Mouse (Mus musculus) kidney, postnatal 0 days (tissue): ENCODE results near the gene Tead4. TPM values are rescaled to one million over a fixed set of nuclear protein-coding genes. Genes with fewer than 3 reads are reported as not detected.
A peak's percentile ranks its signal among the peaks of the same experiment; 100 is the strongest.
"Not testable (repeated sequence)": the region's sequence is repeated elsewhere in the genome, so short reads cannot be mapped to it uniquely, and the experiment has no call there.

Source experiments
- ATAC-seq: fragments of 200-750 bp; cut with Nextera tagmentation; replicated peaks from 2 replicates; pipeline ENCODE4 v1.8.0; 2017; ENCODE audit warnings: low read depth, moderate number of reproducible peaks, moderate TSS enrichment, moderate library complexity; ENCODE audit not compliant: low FRiP score
- DNase-seq: peaks from one replicate; pipeline ENCODE4 v3.0.0-alpha.2; 2016; ENCODE audit warnings: low spot score
- H3K27ac ChIP-seq: fragments of 300-500 bp; sonication (generic); 2 replicates; pipeline ENCODE4 v1.5.1; 2014; ENCODE audit warnings: mild to moderate bottlenecking
- H3K27me3 ChIP-seq: fragments of 300-500 bp; sonication (generic); 2 replicates; pipeline ENCODE4 v1.6.1; 2014; ENCODE audit warnings: low read length, mixed read lengths; ENCODE audit not compliant: insufficient read depth
- H3K36me3 ChIP-seq: fragments of 300-500 bp; sonication (generic); 2 replicates; pipeline ENCODE4 v1.6.1; 2014; ENCODE audit warnings: low read length, mixed read lengths; ENCODE audit not compliant: insufficient read depth
- H3K4me1 ChIP-seq: fragments of 300-500 bp; sonication (generic); replicated peaks from 2 replicates; pipeline ENCODE4 v1.6.1; 2014; ENCODE audit warnings: antibody characterized with exemption, low read length, mixed read lengths; ENCODE audit not compliant: insufficient read depth
- H3K4me2 ChIP-seq: fragments of 300-500 bp; sonication (generic); 2 replicates; pipeline ENCODE4 v1.6.1; 2014; ENCODE audit warnings: mild to moderate bottlenecking, low read length, moderate library complexity, mixed read lengths
- H3K4me3 ChIP-seq: fragments of 300-500 bp; sonication (generic); replicated peaks from 2 replicates; pipeline ENCODE4 v1.5.1; 2014; ENCODE audit warnings: low read depth, low read length
- H3K9ac ChIP-seq: fragments of 300-500 bp; sonication (generic); 2 replicates; pipeline ENCODE4 v1.6.1; 2014; ENCODE audit warnings: low read depth, low read length
- H3K9me3 ChIP-seq: fragments of 300-500 bp; sonication (generic); replicated peaks from 2 replicates; pipeline ENCODE4 v1.6.1; 2016; ENCODE audit warnings: low read length, inconsistent platforms, mixed read lengths
- CTCF ChIP-seq: IDR thresholded peaks from 2 replicates; pipeline ENCODE4 v1.5.1; 2016; ENCODE audit warnings: antibody characterized with exemption, low read depth, mild to moderate bottlenecking, moderate library complexity
- WGBS: fragments of 180-500 bp; shearing (Covaris S2); extraction: QIAGEN DNeasy Blood & Tissue Kit; methylation state at CpG from one replicate; pipeline ENCODE4 v1.1.7; 2014; 5-methylcytosine and 5-hydroxymethylcytosine counted together
- polyA plus RNA-seq: library from polyadenylated mRNA; unstranded; fragments of >200 nt; fragmentation: Nextera tagmentation; extraction: Ambion mirVana; gene quantifications from 2 replicates; pipeline ENCODE4 v1.2.1, GENCODE M21; 2015

Gene Tead4
- polyA plus RNA-seq, 1 experiment from 2014 or later, result 2.3 TPM

DNA sequence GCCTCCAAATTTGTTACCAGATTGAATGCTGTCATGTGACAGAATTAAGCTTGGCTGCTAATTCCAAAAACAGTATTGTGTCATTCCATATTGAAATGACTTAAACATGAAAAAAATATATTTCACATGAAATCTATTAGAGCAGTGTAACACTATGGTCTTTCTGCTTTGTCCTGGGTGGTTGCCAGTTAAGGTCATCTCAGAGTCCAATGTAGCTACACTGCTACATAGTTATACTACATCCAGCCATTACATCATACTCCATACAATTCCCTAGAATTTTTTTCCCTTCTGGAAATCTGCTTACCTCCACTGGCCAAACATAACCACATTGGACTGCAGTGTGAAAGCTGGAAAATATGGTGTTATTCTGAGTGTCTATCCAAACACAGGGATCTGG, 77.5 kb downstream of the Tead4 start:
- H3K36me3 ChIP-seq, result no peaks in the 10 kb centered on the region
- no peak for DNase-seq
- H3K4me1 ChIP-seq, result no peaks in the 10 kb centered on the region
- TF ChIP-seq CTCF, result no peak
- no peak overlapping the region for H3K4me2 ChIP-seq
- H3K27ac ChIP-seq, result no peak overlapping the region
- no peak overlapping the region for H3K4me3 ChIP-seq
- no peak overlapping the region for H3K9ac ChIP-seq
- H3K9me3 ChIP-seq, result no peaks in the 10 kb centered on the region
- no peak for ATAC-seq
- H3K27me3 ChIP-seq, result no peaks in the 10 kb centered on the region

DNA sequence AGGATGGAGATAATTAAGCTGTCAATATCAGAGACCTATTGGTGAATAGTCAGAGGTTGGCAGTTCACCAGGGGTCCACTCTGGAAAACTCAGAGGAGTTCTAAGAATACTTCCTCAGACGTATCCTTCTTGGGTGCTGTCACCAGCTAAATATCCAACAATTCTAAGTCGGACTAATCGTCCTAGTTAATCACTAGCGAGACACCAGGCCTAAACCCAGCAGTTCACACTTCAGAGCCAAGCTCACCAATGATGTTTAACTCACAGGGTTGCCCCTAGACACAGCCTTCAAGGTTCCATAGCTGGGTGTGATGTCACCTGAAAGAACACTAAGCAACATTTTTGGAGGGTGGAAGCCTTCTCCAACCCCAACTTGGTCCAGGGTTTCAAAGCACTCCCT, 85.6 kb downstream of the Tead4 start:
- not testable (repeated sequence) for DNase-seq, H3K36me3 ChIP-seq, H3K4me2 ChIP-seq, H3K4me1 ChIP-seq, H3K9ac ChIP-seq, H3K9me3 ChIP-seq, H3K27me3 ChIP-seq, H3K4me3 ChIP-seq, ATAC-seq, H3K27ac ChIP-seq
- 90% methylated on average over 4 of the region's 4 CpGs for WGBS

DNA sequence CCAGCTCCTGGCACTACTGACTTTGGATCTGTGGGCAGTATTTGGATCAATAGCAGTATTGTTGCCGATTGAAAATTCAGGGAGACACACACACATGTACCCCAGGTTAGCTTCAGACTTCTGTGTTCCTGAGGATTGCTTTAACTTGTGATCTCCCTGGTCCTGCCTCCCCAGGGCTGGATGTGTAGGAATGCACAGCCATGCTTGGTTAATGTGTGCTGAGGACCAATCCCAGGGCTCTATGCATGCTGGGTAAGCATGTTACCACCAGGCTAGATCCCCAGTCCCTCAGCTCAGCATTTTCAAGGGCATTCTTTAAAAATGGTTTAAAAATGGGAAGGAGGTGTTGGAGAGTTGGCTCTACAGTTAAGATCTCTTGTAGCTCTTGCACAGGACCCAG, 91.4 kb downstream of the Tead4 start:
- ATAC-seq, H3K4me3 ChIP-seq, H3K27ac ChIP-seq, H3K27me3 ChIP-seq, H3K36me3 ChIP-seq, H3K4me1 ChIP-seq, H3K9me3 ChIP-seq, H3K4me2 ChIP-seq, H3K9ac ChIP-seq, DNase-seq: not testable (repeated sequence)
- WGBS, result 94% methylated on average over 1 of the region's 1 CpGs

DNA sequence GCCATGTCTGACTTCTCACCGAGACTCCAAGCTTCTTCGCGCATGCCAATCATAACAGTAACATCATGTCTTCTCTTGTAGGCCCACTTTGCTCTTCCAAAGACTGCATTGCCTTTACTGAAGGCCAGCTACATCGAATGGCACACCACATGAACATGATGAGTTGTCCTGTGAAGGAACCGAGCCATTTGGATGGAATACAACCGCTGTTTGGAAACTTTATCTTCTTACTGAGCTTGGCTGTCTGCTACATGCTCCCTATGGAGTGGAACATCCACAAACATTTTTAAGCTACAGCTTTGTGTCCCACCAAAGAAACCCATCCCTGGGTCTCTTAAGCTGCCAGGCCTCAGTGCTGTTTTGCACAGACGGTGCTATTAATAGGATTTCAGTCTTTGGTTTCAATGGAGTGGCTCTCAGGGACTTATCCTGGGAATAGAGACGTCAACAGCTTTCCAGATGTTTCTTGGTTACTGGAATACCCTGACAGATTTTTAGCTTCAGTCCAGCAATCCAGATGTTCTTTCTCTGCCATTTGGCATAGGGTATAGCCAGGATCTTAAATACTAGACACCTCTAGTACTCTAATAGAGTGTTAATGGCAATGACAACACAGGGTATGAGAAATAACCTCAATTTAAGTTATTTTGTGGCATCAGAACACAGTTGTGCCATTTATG, 92.0 kb downstream of the Tead4 start:
- Histone ChIP-seq H3K4me1 (no peaks in the 10 kb centered on the region), H3K36me3 (no peaks in the 10 kb centered on the region), H3K9me3 (no peaks in the 10 kb centered on the region), H3K27me3 (no peaks in the 10 kb centered on the region), H3K27ac (no peak overlapping the region), H3K4me3 (no peak overlapping the region), H3K4me2 (no peak overlapping the region), H3K9ac (no peak overlapping the region)
- TF ChIP-seq CTCF, result no peak
- ATAC-seq (no peak), DNase-seq (peak; percentile 21)
- WGBS, result 75% methylated on average over 8 of the region's 8 CpGs

DNA sequence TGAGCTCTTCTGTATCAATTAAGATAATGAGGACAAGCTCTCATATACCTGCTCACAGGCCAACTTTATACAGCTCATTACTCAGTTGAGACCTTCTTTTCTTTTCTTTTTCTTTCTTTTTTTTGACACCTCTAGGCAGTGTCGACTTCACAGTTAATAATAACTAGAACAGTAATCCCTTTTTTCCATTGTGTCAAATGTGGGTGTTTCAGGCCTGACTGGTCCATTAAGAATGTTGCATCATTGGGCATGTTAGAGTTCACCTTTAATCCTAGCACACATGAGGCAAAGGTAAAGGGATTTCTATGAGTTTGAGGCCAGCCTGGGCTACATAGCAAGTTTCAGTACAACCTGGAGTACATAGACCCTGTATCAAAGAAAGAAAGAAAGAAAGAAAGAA, 97.1 kb downstream of the Tead4 start:
- no peak overlapping the region for H3K27ac ChIP-seq
- H3K4me2 ChIP-seq, result no peak overlapping the region
- ATAC-seq (no peak), DNase-seq (no peak)
- no peak overlapping the region for H3K4me3 ChIP-seq
- no peak overlapping the region for H3K9ac ChIP-seq
- no peaks in the 10 kb centered on the region for H3K9me3 ChIP-seq
- TF ChIP-seq CTCF, result no peak
- H3K4me1 ChIP-seq, result no peaks in the 10 kb centered on the region
- 81% methylated on average over 1 of the region's 1 CpGs for WGBS
- H3K36me3 ChIP-seq, result no peaks in the 10 kb centered on the region
- H3K27me3 ChIP-seq, result no peaks in the 10 kb centered on the region

DNA sequence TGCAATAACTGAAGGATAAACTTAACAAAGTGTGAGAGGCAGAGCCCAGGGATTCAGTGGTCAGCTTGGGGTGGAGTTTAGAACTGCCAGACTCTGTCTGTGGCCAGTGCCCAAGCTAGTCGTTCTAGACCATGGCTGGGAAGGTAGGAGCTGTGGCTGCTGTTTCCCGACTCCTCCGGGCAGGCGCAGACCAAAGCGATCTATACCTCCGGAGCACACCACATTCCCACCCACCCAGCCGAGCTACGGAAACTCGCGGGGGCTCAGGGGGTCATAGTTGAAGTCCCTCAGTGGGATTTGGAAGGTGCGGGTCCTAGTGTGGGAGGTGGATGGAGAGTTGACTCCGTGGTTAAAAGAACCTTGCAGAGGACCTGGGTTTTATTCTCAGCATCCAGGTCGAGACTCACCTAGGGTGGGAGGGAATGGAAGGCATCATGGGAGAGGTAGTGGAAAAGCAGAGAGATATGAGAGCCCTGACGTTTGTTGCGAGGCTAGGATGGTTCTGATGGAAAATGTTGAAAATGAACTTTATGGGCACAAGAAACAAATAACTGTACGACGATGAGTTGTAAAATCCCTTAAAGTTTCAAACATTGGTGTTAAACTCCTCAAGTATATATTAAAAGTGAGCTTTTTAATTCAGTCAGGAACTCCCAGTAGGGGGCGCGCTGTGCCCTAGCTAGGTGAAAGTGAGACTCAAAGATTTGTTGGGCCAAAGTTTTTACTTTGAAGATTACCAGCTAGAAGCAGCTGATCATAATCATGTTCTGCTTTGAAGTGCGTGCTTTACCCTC, 99.6 kb downstream of the Tead4 start:
- Histone ChIP-seq H3K9me3 (no peaks in the 10 kb centered on the region), H3K27me3 (no peaks in the 10 kb centered on the region), H3K4me1 (no peaks in the 10 kb centered on the region), H3K4me3 (peak overlapping the region; percentile 51), H3K4me2 (peak overlapping the region; percentile 74), H3K36me3 (no peaks in the 10 kb centered on the region), H3K27ac (peak overlapping the region; percentile 70), H3K9ac (peak overlapping the region; percentile 51)
- TF ChIP-seq CTCF, result peak; percentile 84
- DNase-seq, result peak; percentile 83
- peak; percentile 5 for ATAC-seq
- WGBS, result 1% methylated on average over 20 of the region's 20 CpGs
